Mouse (Mus musculus) mature B cell (primary cell): ENCODE data around the gene Mrpl35.

Experiments used
- in situ Hi-C: fragments of 300-500 bp; cut with MboI; formaldehyde crosslinking; loops from 2 replicates; pipeline ENCODE4 v1.14.3; 2019

The Mrpl35 gene

DNA sequence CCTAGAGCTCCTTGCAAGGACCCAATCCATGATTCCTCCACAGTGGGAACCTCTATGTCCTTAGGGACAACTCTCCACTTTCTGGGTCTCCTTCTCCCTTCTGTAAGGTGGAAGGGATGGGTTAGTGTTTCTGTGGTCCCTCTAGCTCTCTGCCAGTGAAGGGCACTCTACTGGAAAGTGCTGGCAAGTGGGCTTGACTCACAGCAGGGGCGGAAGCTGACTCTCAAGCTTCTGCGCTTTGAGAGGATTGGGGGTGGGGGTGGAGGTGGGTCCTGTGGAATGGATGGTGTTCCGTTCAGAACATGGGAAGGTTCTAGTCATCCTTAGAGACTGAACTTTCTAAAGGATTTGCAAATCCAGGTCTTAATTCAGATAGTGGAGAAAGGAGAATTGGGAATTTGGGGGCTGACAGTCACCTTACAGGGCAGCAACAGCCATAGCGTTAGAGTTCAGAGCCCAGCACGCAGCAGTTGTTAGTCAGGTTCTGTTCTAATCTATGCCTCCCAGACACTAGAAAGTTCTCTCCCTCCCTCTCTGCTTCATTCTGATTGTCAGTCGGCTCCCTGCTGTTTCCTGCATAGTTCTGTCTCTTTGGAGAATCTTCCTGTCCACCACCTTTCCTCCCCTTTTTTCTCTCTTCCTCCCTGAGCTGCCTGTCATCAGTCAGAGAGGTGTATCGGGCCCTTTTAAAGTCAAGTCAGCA is 25.6 kb downstream of the Mrpl35 start:
- in situ Hi-C loops: loop anchor here (10.0 kb wide), 1 partner anchor 646 kb away; no protein-coding TSS in a partner anchor

DNA sequence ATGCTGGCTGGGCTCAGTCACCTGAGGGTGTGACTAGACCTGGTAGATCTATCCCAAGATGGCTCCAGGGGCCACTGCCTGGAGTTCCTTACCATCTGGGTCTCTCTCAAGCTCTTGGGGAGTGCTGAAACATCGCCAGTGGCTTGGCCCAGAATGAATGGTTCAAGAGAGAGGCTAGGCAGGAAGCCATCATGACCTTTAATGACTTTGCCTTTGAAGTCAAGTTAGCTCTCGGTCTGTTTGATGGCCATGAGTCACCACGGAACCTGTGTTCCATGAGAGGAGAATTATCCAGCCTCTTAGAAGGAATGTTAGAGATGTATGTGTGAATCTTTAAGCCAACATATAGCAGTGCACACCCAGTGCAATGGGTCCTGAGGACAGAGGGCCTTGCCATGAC is 27.4 kb downstream of the Mrpl35 start:
- in situ Hi-C loops: no loop called here

DNA sequence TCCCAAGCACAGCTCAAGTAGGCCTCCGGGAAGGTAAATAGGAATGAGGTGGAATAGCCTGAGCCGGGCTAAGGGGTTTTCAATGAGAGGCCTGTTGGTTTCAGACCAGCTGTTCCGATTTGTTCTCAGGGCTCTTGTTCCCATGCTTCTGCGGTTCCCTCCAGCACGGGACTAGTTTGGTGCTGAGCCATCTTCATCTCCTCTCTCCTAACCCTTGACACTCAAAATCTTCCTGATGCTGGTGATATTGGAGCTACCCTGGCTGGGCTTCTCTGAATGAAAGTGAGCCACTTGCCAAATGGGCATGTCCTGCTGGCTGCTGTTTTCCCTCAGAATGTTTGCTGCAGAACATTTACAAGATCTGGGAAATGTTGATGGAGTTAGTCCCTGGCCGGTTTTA is 35.0 kb downstream of the Mrpl35 start:
- in situ Hi-C loops: no loop called here

DNA sequence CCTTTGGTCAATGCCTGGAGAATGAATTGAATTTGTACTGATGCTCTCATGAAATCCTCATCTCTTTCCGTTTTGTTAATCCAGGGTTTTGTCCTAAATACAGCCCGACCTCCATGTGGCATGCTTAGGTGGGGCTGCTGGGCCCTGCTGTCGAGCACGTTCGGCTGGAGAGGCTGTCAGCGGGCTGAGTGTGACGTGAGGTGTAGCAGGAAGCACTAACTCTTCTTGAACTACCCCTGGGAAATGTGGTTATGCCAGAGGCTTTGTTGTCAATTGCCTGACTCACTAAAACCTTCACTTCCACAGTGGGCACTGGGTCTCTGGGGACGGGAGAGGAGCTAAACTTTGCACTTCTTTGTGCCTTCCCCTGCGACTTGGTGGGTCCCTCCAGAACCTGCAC is 38.4 kb downstream of the Mrpl35 start:
- in situ Hi-C loops: no loop called here

DNA sequence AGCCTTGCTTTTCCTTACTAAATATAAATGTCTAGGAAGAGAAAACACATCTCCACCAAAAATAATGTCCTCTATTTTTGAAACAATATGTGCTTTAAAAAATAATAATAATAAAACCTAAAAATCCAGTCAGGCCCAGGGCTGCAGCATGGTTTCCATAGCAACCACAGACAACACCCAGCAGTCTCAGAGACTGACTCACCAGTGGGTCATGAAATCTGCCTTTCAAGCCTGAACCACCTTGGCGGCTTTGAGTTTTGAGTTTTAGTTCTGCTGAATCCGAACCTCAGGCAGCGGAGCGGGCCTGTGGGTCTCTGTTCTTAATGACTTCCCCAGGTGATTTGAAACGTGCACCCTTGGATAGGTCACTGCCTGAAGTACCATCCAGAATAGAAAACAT is 43.6 kb downstream of the Mrpl35 start:
- in situ Hi-C loops: no loop called here

DNA sequence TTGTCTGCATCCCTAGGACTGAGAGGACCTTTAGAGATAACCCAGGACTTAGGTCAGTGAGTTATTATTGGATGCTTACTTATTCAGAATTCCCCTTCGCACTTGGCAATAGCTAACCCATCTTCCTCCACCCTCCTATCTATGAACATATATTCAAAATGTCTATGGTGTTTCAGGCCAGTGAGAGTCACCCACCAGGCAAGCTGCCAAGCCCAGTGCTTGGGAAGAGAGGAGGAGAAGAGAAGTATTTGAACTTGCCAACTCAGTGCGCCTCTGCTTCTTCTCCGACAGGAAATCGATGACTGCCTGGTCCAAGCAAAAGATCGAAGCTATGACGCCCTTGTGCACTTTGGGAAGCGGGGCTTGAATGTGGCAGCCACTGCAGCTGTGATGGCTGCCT is 46.3 kb downstream of the Mrpl35 start:
- in situ Hi-C loops: no loop called here

DNA sequence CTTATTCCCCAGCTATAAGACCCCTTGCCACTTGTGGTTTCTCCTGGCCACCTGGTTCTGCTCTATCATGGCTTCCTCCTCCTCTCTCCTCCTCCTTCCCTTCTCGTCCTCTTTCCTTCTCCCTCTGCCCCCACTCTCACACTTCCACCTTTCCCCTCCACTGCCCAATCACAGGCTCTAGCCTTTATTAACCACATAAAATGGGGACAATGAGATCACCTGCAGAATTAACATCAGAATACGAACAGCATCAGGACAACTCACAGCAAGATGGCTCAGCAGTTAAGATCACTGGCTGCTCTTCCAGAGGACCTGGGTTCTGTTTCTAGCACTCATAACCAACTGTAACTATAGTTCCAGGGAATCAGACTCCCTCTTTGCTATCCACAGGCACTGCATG is 46.9 kb downstream of the Mrpl35 start:
- in situ Hi-C loops: no loop called here

DNA sequence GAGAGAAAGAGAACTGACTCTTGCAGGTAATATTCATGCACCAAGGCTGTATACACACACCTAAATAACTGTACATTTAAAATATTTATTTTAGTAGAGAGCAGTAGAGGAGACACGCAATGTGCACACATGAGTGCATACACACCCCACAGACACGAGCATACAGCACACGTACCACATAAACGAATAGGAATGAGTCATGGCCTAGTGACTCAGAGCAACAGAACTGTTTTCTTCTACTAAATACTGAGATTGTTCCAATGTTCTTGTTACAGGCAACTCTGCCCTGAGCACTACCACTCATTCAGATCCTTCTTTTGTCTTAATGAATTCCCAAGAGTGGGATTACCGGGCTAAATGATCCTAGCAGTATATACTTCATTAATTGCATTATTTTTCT is 48.8 kb downstream of the Mrpl35 start:
- in situ Hi-C loops: no loop called here

DNA sequence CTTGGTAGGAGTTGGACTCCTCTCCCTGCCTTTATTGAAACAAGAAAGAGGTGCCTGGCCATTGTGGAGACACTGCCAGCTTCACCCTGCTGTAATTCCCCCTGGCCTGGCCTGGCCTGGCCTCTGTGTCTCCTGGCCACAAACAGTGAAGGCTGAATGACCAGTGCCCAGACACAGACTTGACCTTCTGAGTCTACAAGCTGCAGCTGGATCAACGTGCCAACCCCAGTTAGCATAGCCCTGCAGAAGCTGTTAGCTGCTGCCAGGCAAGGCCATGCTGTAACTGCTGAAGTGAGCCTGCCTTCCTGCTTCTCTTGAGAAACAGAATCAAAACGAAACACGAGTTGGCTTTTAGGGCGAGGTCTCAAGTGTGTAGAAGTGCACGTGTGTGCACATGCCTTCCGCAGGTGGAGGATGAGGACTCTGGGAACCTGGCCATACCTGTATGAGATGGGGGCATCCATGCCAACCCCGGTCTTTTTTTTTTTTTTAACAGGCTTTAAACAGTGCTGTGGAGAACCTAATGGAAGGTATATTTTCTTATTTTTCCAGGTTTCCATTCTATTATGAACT is 54.0 kb downstream of the Mrpl35 start:
- in situ Hi-C loops: no loop called here

DNA sequence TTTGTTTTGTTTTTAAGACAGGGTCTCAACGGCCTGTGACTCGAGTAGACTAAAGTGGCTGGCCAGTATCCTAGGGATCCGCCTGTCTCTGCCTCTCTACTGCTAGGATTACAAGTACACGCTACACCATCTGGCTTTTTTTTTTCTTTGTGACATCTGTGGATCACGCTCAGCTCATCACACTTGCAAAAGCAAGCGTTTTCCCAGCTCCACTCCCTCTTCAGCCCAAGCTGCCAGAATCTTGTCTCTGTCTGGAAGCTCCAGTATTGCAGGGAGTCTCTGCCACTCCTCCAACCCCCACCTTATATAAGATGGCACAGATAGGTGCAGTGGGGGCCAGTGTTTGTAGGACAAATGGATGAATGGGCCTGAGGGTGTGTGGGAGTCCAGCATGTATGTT is 54.6 kb downstream of the Mrpl35 start:
- in situ Hi-C loops: no loop called here

DNA sequence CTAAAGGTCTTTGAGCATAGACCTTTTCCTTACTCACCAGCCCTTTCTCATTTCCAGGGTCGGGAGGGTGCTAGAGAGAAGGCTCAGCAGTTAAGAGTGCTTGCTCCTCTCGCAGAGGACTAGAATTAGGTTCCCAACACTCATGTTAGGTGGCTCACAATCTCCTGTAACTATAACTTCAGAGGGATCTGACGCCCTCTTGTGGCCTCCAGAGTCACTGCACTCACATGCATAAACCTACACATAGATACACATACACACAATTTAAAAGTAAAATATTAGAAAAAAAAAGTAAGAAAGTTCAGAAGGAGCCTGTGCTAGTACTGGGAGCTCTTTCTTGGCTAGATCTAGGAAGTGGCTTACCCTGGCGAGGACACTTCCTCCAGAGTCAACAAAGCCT is 55.5 kb downstream of the Mrpl35 start:
- in situ Hi-C loops: no loop called here

DNA sequence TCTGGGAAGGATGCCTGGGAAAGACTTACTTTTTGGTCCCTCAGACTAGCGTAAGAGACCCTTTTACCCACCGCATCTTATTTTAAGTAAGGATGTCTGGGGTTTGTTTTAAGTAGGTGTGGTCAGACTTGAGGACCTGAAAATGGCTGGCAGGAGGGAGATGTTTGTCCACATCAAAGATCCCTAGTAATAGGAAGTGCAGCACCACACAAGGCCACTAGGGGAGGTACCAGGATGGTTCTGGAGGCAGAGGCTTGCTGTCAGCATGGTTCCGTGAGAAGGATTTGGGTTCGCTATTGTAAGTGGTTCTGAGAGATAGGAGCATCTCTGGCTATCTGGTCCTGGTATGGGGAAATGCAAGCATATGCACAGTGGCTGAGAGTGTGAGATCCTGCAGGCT is 55.9 kb downstream of the Mrpl35 start:
- in situ Hi-C loops: no loop called here

DNA sequence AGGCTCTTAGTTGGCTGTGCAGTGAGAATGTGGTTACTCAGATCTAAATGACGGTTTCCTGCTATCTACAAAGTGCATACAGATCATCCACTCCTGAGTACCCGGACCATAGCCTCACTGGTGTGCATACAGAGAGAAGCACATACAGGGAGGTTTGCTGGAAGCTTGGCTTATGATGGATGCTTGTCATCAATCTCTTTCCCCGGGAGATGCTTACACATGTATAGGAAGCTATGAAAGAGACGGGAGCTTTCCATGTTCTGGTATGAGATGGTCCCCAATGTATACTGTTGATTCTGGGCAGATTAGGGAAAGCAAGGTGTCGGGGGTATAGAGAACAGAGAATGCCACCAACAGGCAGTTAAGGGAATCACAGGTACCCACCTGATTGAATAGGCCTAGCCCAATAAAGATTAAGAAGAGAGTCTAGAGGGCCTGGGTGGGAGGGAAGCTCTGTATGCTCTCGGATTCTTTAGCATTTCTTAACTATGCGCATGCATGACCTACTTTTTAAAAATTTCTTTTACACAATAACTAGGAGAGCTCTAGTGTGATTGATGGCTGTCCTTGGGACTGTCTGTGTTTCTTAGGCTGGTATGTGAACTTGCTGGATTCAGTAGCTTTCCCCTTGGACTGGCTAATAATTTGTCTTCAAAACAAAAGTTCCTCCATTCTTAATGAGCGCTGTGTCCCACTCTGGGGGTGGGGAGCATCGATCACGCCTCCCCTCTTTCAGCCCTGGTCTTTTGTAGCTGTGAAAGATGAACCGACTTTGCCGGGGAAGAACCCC is 56.7 kb downstream of the Mrpl35 start:
- in situ Hi-C loops: no loop called here

DNA sequence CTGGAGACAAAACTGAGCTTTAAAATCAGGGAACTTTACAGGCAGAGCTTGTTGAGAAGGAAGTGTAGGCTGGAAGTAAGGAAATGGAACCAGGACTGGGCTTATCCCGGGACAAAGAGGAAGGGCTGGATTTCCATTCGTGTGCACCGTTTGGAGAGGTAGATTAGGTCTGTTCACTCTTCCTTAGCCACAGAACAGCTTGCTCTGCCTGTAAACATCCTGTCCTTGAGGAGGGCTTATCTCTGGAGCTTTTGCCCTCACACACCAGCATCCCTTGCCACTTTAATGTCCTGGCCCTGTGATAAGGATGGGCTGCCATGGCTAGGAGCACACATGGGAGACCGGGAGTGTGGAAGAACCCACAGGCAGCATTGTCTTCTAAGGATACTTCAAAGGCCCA is 59.0 kb downstream of the Mrpl35 start:
- in situ Hi-C loops: no loop called here
